Mouse (Mus musculus) neural tube, embryonic 15.5 days (tissue): ENCODE measurements around the gene Ctrl. TPM values are rescaled to one million over a fixed set of nuclear protein-coding genes. Genes with fewer than 3 reads are reported as not detected.
A peak's percentile ranks its signal among the peaks of the same experiment; 100 is the strongest.

Experiments
- ATAC-seq: fragments of 200-750 bp; cut with Nextera tagmentation; 2 replicates; pipeline ENCODE4 v1.8.0; 2017; ENCODE audit warnings: mild to moderate bottlenecking, moderate TSS enrichment, moderate library complexity; ENCODE audit not compliant: low FRiP score
- H3K27ac ChIP-seq: fragments of 300-500 bp; sonication (generic); replicated peaks from 2 replicates; pipeline ENCODE4 v1.5.1; 2015; ENCODE audit warnings: mild to moderate bottlenecking, inconsistent platforms
- H3K27me3 ChIP-seq: fragments of 300-500 bp; sonication (generic); replicated peaks from 2 replicates; pipeline ENCODE4 v1.6.1; 2015; ENCODE audit warnings: inconsistent platforms
- H3K36me3 ChIP-seq: fragments of 300-500 bp; sonication (generic); 2 replicates; pipeline ENCODE4 v1.6.1; 2015; ENCODE audit warnings: inconsistent platforms
- H3K4me1 ChIP-seq: fragments of 300-500 bp; sonication (generic); 2 replicates; pipeline ENCODE4 v1.6.1; 2015; ENCODE audit warnings: inconsistent platforms
- H3K4me2 ChIP-seq: fragments of 300-500 bp; sonication (generic); 2 replicates; pipeline ENCODE4 v1.6.1; 2015; ENCODE audit warnings: inconsistent platforms, mild to moderate bottlenecking, moderate library complexity
- H3K4me3 ChIP-seq: fragments of 300-500 bp; sonication (generic); replicated peaks from 2 replicates; pipeline ENCODE4 v1.5.1; 2015; ENCODE audit warnings: mild to moderate bottlenecking, inconsistent platforms
- H3K9ac ChIP-seq: fragments of 300-500 bp; sonication (generic); replicated peaks from 2 replicates; pipeline ENCODE4 v1.6.1; 2015; ENCODE audit warnings: mild to moderate bottlenecking, inconsistent platforms
- H3K9me3 ChIP-seq: fragments of 300-500 bp; sonication (generic); replicated peaks from 2 replicates; pipeline ENCODE4 v1.6.1; 2016; ENCODE audit warnings: inconsistent platforms
- WGBS: fragments of 180-500 bp; shearing (Covaris S2); methylation state at CpG from one replicate; pipeline ENCODE4 v1.1.7; 2015; ENCODE audit warnings: mixed read lengths; 5-methylcytosine and 5-hydroxymethylcytosine counted together
- microRNA-seq: library from miRNA; unstranded; fragments of <30 nt; microRNA quantifications from one replicate; pipeline ENCODE4, GENCODE M21; 2017
- polyA plus RNA-seq: library from polyadenylated mRNA; unstranded; fragments of >200 nt; fragmentation: Nextera tagmentation; extraction: Ambion mirVana; gene quantifications from 2 replicates; pipeline ENCODE4 v1.2.1, GENCODE M21; 2015

Gene Ctrl
- polyA plus RNA-seq, 1 experiment from 2014 or later = 3.5 TPM

- WGBS = under 1% methylated on average over 67 of the region's 68 CpGs
- no peaks in the 10 kb centered on the region for H3K36me3 ChIP-seq
- no peaks in the 10 kb centered on the region for H3K27me3 ChIP-seq
- H3K9ac ChIP-seq = peak within 1 kb of the TSS; percentile 99
- H3K4me2 ChIP-seq = peak within 1 kb of the TSS; percentile 74
- no peaks in the 10 kb centered on the region for H3K9me3 ChIP-seq
- peaks cover 12% of the 10 kb centered on the region for H3K4me1 ChIP-seq
- H3K27ac ChIP-seq = peak within 1 kb of the TSS; percentile 91
- H3K4me3 ChIP-seq = peak within 1 kb of the TSS; percentile 98
- ATAC-seq = peak; percentile 96
Measured at GRCm38 (mm10) chr8:105900180-105900940, 33.3 kb downstream of the Ctrl start, which contains the start of gene Pskh1. Gene Pskh1, plus strand, starts transcription at chr8:105900441.

DNA sequence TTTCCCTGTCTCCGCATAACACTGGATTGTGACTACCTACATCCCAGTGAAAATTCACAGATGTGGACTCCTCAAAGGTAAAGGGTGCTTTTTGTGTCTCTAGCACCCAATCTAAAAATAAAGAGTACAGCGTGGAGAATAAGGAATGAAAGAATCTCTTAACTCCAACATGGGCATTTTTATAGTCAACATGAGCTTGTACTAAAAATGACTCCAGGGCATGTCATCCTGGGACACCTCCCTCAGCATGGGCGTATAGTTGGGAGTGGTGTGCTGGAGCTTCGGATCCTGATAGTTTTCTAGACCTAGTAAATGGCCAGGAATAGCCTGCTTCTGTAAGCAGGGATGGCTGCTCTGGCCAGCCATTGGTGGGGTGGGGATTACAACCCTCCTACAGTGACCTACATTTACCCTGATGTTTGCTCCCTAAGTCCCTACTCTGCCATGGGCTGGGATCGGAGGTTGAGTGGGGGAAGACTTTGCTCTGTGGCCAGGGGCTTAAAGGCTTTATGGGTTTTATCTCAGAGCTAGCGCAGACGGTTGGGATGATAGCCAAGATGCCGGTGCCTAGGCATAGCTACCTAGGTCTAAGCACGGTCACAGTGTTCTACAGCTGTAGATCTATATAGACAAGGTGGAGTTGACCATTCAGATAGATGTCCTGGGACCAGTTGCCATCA is 35.7 kb downstream of the Ctrl start:
- H3K4me2 ChIP-seq = no peak overlapping the region
- H3K9ac ChIP-seq = no peak overlapping the region
- no peaks in the 10 kb centered on the region for H3K27me3 ChIP-seq
- no peak for ATAC-seq
- 84% methylated on average over 9 of the region's 9 CpGs for WGBS
- peaks cover 22% of the 10 kb centered on the region for H3K4me1 ChIP-seq
- peaks cover 9% of the 10 kb centered on the region; the same call in 1 of the 2 replicates for H3K36me3 ChIP-seq
- no peaks in the 10 kb centered on the region for H3K9me3 ChIP-seq
- H3K4me3 ChIP-seq = no peak overlapping the region
- H3K27ac ChIP-seq = no peak overlapping the region

DNA sequence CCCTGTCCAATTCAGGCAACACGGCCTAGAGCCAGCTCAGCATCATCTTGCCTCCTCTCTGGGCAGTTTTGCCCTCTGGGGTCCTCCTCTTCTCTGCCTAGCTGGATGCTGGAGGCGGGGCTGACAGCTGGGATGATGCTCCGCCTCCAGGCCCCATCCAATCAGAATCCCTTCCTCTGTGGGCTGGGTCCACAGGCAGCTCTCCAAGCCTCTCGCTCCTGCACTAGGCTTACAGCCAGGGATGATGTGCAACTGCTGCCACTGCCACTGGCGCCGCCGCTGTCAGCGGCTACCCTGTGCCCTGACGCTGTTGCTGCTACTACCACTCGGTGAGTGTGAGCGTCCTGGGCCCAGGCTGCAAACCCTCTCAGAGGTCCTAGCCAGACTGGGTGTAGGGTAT is 40.3 kb downstream of the Ctrl start, which contains the start of gene Nrn1l:
Gene Nrn1l, plus strand, starts transcription at position 229 of the 400 bp plus-strand sequence.
- WGBS = 4% methylated on average over 11 of the region's 11 CpGs
- peak within 1 kb of the TSS; percentile 60 for H3K27ac ChIP-seq
- no peaks in the 10 kb centered on the region for H3K9me3 ChIP-seq
- H3K36me3 ChIP-seq = peaks cover 53% of the 10 kb centered on the region
- peak; percentile 88 for ATAC-seq
- H3K4me2 ChIP-seq = peak within 1 kb of the TSS; percentile 33
- H3K4me3 ChIP-seq = no peak within 1 kb of the TSS
- H3K9ac ChIP-seq = no peak within 1 kb of the TSS; the same call in 1 of the 2 replicates
- H3K27me3 ChIP-seq = no peaks in the 10 kb centered on the region
- peaks cover 10% of the 10 kb centered on the region for H3K4me1 ChIP-seq

- peaks cover 62% of the 10 kb centered on the region for H3K36me3 ChIP-seq
- no peaks in the 10 kb centered on the region for H3K27me3 ChIP-seq
- no peak overlapping the region for H3K4me2 ChIP-seq
- no peak overlapping the region for H3K9ac ChIP-seq
- no peaks in the 10 kb centered on the region for H3K9me3 ChIP-seq
- peaks cover 10% of the 10 kb centered on the region for H3K4me1 ChIP-seq
- no peak overlapping the region for H3K4me3 ChIP-seq
- ATAC-seq = no peak; the same call in 1 of the 2 replicates
- H3K27ac ChIP-seq = no peak overlapping the region
- WGBS = 86% methylated on average over 6 of the region's 6 CpGs
Measured at GRCm38 (mm10) chr8:105892432-105892831, 41.2 kb downstream of the Ctrl start.

DNA sequence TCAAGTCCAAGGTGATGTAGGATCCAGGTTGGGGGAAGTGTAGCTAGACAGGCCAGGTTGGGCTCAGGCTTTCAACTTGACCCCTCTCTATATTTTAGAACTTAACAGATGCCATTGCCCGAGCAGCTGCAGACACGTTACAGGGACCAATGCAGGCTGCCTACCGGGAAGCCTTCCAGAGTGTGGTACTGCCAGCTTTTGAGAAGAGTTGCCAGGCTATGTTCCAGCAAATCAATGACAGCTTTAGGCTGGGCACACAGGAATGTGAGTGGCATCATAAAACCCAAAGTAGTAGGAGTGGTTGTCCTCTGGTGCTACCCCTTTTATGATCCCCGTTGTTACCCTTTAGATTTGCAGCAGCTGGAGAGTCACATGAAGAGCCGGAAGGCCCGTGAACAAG is 42.8 kb downstream of the Ctrl start:
- Histone ChIP-seq H3K9me3 (no peaks in the 10 kb centered on the region), H3K27ac (no peak overlapping the region), H3K4me2 (no peak overlapping the region), H3K4me3 (no peak overlapping the region), H3K9ac (no peak overlapping the region), H3K27me3 (no peaks in the 10 kb centered on the region), H3K4me1 (peaks cover 10% of the 10 kb centered on the region), H3K36me3 (peaks cover 77% of the 10 kb centered on the region)
- ATAC-seq = no peak
- WGBS = 69% methylated on average over 6 of the region's 6 CpGs

- H3K4me1 ChIP-seq = peaks cover 10% of the 10 kb centered on the region
- peaks cover 87% of the 10 kb centered on the region for H3K36me3 ChIP-seq
- WGBS = 93% methylated on average over 12 of the region's 12 CpGs
- no peak overlapping the region for H3K27ac ChIP-seq
- ATAC-seq = no peak
- no peak overlapping the region for H3K9ac ChIP-seq
- H3K4me3 ChIP-seq = no peak overlapping the region
- no peaks in the 10 kb centered on the region for H3K27me3 ChIP-seq
- H3K4me2 ChIP-seq = no peak overlapping the region
- no peaks in the 10 kb centered on the region for H3K9me3 ChIP-seq
Measured at GRCm38 (mm10) chr8:105889756-105890465, 43.8 kb downstream of the Ctrl start.

Small RNA genes lying within 50 kb of the gene (microRNA-seq; reads per million reads assigned to microRNA genes)
- gene Mir7074 = not detected

Other genes starting within 250 kb of the Ctrl start
- gene Carmil2, start 247.6 kb downstream of the Ctrl start, polyA plus RNA-seq = 21.5 and 28.5 TPM in 2 replicates
- 81.1 and 89.4 TPM in 2 replicates for gene Acd, start 232.8 kb downstream of the Ctrl start, polyA plus RNA-seq
- gene Pard6a, start 232.7 kb downstream of the Ctrl start, polyA plus RNA-seq = 47.9 and 59.6 TPM in 2 replicates
- gene 4933405L10Rik, start 226.2 kb downstream of the Ctrl start, polyA plus RNA-seq = 0.22 and 0.35 TPM in 2 replicates
- gene Enkd1, start 225.7 kb downstream of the Ctrl start, polyA plus RNA-seq = 13.9 and 16.2 TPM in 2 replicates
- 60.5 and 73.8 TPM in 2 replicates for gene Gfod2, start 175.2 kb downstream of the Ctrl start, polyA plus RNA-seq
- gene Ranbp10, start 106.5 kb downstream of the Ctrl start, polyA plus RNA-seq = 9.9 and 10.4 TPM in 2 replicates
- gene Tsnaxip1, start 106.1 kb downstream of the Ctrl start, polyA plus RNA-seq = 0.28 and 0.47 TPM in 2 replicates
- 47.5 and 49.3 TPM in 2 replicates for gene Cenpt, start 80.6 kb downstream of the Ctrl start, polyA plus RNA-seq
- 55.8 and 58.3 TPM in 2 replicates for gene Thap11, start 78.7 kb downstream of the Ctrl start, polyA plus RNA-seq
- gene Nutf2, start 73.3 kb downstream of the Ctrl start, polyA plus RNA-seq = 145 and 174 TPM in 2 replicates
- gene Edc4, start 53.0 kb downstream of the Ctrl start, polyA plus RNA-seq = 45.3 and 46.5 TPM in 2 replicates
- 1.4 and 1.5 TPM in 2 replicates for gene Nrn1l, start 40.3 kb downstream of the Ctrl start, polyA plus RNA-seq
- 9.3 and 14.9 TPM in 2 replicates for gene Pskh1, start 33.4 kb downstream of the Ctrl start, polyA plus RNA-seq
- gene Psmb10, start 4.6 kb upstream of the Ctrl start, polyA plus RNA-seq = 86.8 and 142 TPM in 2 replicates
- gene Lcat, start 9.5 kb upstream of the Ctrl start, polyA plus RNA-seq = 3.1 and 3.3 TPM in 2 replicates
- gene Slc12a4, start 32.2 kb upstream of the Ctrl start, polyA plus RNA-seq = 10.8 and 14.1 TPM in 2 replicates
- gene Dpep3, start 45.6 kb upstream of the Ctrl start, polyA plus RNA-seq = not detected in 2 replicates
- 27.8 and 30.6 TPM in 2 replicates for gene Dus2, start 57.5 kb upstream of the Ctrl start, polyA plus RNA-seq
- gene Dpep2nb, start 72.1 kb upstream of the Ctrl start, polyA plus RNA-seq = 0.14 TPM in 1 of 2 replicates, not detected in the other
- 20.8 and 20.9 TPM in 2 replicates for gene Ddx28, start 78.0 kb upstream of the Ctrl start, polyA plus RNA-seq
- gene Nfatc3, start 125.0 kb upstream of the Ctrl start, polyA plus RNA-seq = 3.5 and 4.4 TPM in 2 replicates
- 0.17 and 4.5 TPM in 2 replicates for gene Esrp2, start 203.1 kb upstream of the Ctrl start, polyA plus RNA-seq
- gene Pla2g15, start 216.5 kb upstream of the Ctrl start, polyA plus RNA-seq = 19.1 and 21.6 TPM in 2 replicates
- 55.6 and 61.5 TPM in 2 replicates for gene Slc7a6, start 235.0 kb upstream of the Ctrl start, polyA plus RNA-seq